Mouse (Mus musculus) megakaryocyte, embryonic 14.5 days (primary cell): Measurements from ENCODE around the gene Cyp39a1.

Source experiments
- FLI1 ChIP-seq: IDR thresholded peaks from 2 replicates; pipeline ENCODE4 v1.6.1; 2012; ENCODE audit warnings: low read length, inconsistent platforms, mixed read lengths
- GATA1 ChIP-seq: IDR thresholded peaks from 3 replicates; pipeline ENCODE4 v1.6.1; 2012; ENCODE audit warnings: mixed read lengths, low read length, inconsistent platforms, borderline replicate concordance

GRCm38 (mm10) chr17:43789376-43789775 is 122.2 kb downstream of the Cyp39a1 start:
- TF ChIP-seq GATA1 (no peak), FLI1 (no peak)
